Mouse (Mus musculus) olfactory bulb, adult 2 months (tissue): Measurements from ENCODE around the gene H1foo.

Source experiments
- CTCF ChIP-seq: fragments of 200-500 bp; IDR thresholded peaks from 2 replicates; pipeline ENCODE4 v1.5.1; 2012; ENCODE audit warnings: low read depth, mild to moderate bottlenecking, low read length, moderate library complexity; ENCODE audit not compliant: insufficient read depth
- POLR2A ChIP-seq: fragments of 200-500 bp; IDR thresholded peaks from 2 replicates; pipeline ENCODE4 v1.6.1; 2012; ENCODE audit warnings: mild to moderate bottlenecking, low read depth, low read length, moderate library complexity; ENCODE audit not compliant: insufficient read depth

DNA sequence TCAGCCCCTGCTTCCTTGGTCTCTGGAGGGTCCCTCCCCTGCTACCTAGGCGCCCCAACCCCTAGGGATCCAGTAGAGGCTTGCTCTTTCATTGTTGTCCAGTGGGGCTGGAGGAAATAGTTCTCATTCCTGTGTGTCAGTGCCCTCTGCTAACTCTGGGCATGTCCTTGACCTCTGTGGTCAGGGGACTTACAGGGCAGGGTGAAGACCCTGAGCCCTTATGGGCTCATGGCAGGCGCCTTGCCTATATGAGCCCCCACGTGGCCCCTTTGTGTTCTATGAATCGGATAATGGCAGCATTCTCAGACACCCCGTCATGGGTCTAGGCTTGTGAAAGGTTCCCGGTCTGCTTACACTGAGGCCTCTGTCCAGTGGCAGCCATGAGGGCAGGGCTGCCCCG, 54.0 kb downstream of the H1foo start:
- TF ChIP-seq CTCF (no peak), POLR2A (no peak)
